Mouse (Mus musculus) layer of hippocampus, postnatal 10 days (tissue): ENCODE measurements around the gene Ergic3. TPM values are rescaled to one million over a fixed set of nuclear protein-coding genes. Genes with fewer than 3 reads are reported as not detected.

Experiments used
- DNase-seq, 2 experiments: peaks; one replicate each; pipeline ENCODE4 v3.0.0; 2021; ENCODE audit warnings: low spot score in 2 of 2
- total RNA-seq, 2 experiments: library from RNA; stranded (reverse); gene quantifications; 2 replicates each; pipeline ENCODE4 v1.2.3; 2021

The Ergic3 gene
- total RNA-seq, 2 experiments from 2014 or later = 198 to 232 TPM

DNA sequence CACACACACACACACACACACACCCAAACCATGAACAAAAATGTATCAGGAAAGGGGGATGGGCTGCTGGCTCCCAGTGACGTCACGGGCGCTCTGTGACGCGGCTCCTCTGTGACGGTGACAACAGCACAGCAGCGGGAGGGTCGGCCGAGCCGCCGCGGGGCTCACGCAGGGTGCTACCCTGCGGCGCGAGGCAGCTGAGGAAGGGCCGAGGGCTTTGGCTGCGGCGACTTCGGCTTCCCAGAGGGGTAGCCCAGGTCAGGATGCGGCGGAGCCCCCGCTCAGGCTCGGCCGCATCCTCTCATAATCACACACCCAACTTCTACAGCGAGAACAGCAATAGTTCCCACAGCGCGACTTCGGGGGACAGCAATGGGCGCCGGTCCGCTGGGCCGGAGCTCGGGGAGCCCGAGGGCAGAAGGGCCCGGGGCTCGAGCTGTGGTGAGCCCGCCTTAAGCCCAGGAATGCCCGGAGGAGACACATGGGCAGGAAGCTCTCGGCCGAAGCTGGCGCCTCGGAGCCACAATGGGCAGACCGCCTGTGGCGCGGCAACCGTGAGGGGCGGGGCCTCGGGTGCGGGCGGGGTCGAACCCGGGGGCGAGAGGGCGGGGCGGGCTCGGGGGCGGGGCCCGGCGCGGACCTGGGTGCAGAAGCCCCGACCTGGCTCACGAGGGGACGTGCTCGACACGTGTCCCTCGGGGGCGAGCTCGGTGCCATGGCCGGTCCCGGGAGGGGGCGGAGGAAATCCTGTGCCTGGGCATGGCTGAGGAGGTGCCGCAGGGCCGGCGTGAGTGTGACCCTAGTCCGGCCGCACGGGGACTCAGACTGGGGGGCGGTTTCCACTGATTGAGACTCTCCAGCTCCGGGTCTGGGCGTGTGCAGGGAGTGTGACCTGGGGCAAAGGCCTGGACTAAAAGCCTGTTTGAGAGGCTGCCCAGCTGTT lies 57.5 kb downstream of the Ergic3 start, which contains the start of gene Spag4:
TSS of gene Spag4 (plus strand) at position 77 of the 943 bp plus-strand sequence.
- DNase-seq = peak; percentile 72 to 76

DNA sequence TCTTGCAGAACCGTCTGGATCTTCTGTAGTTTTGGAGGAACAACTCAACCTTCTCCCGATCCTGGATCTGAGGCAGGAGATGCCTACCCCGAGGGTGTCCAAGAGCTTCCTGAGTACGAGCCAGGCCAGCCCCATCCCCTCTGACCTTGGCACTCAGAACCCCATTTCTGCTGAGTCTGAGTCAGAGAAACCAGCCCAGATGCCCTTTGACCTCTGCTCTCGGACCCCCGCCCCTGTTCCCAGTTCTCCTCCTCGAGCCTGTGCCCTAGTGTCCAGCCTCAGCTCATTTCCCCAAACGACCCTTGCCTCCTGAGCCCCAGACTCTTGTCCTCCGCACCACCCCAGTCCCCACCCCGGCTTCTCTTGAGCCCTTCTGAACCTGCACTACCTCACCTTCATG lies 58.3 kb downstream of the Ergic3 start:
- no peak for DNase-seq

Other genes starting within 250 kb of the Ergic3 start
- 10 to 100 TPM; 64.1 to 67.5 TPM for gene Mmp24, start 232.7 kb upstream of the Ergic3 start, total RNA-seq
- 10 to 100 TPM; 37.2 to 38.1 TPM for gene BC029722, start 188.6 kb upstream of the Ergic3 start, total RNA-seq
- gene Eif6, start 181.1 kb upstream of the Ergic3 start, total RNA-seq = 10 to 100 TPM; 73.4 to 83.1 TPM
- gene Fam83c, start 173.2 kb upstream of the Ergic3 start, total RNA-seq = not detected
- 10 to 100 TPM; 54.2 to 54.9 TPM for gene Uqcc1, start 77.7 kb upstream of the Ergic3 start, total RNA-seq
- gene Gm15557, start 67.3 kb upstream of the Ergic3 start, total RNA-seq = not detected
- gene Gdf5, start 62.7 kb upstream of the Ergic3 start, total RNA-seq = 1 to 10 TPM in 1 of 2 experiments, under 1 TPM in 1; 0.74 to 1.1 TPM
- 10 to 100 TPM; 18.1 to 23.2 TPM for gene Cep250, start 51.6 kb upstream of the Ergic3 start, total RNA-seq
- 1 to 10 TPM in 1 of 2 experiments, under 1 TPM in 1; 0.80 to 1.1 TPM for gene 6430550D23Rik, start 68 bp upstream of the Ergic3 start, total RNA-seq
- not detected for gene Fer1l4, start 44.9 kb downstream of the Ergic3 start, total RNA-seq
- gene Spag4, start 57.1 kb downstream of the Ergic3 start, total RNA-seq = 1 to 10 TPM; 3.3 to 6.7 TPM
- gene Cpne1, start 103.9 kb downstream of the Ergic3 start, total RNA-seq = 10 to 100 TPM; 28.8 to 32.7 TPM
- gene Rbm12, start 103.9 kb downstream of the Ergic3 start, total RNA-seq = 10 to 100 TPM; 33.5 to 34.8 TPM
- gene Gm28036, start 119.0 kb downstream of the Ergic3 start, total RNA-seq = 10 to 100 TPM; 21.7 to 24.7 TPM
- gene Romo1, start 136.0 kb downstream of the Ergic3 start, total RNA-seq = 100 to 1,000 TPM; 230 to 245 TPM
- gene Nfs1, start 136.1 kb downstream of the Ergic3 start, total RNA-seq = 10 to 100 TPM; 33.1 to 35.3 TPM
- 100 to 1,000 TPM; 290 to 339 TPM for gene Rbm39, start 172.2 kb downstream of the Ergic3 start, total RNA-seq
- gene Phf20, start 188.4 kb downstream of the Ergic3 start, total RNA-seq = 10 to 100 TPM; 75.4 to 86.9 TPM